Mouse (Mus musculus) forebrain, embryonic 14.5 days (tissue): Measurements from ENCODE around the gene Ikzf3. TPM values are rescaled to one million over a fixed set of nuclear protein-coding genes. Genes with fewer than 3 reads are reported as not detected.

Experiments used
- ATAC-seq: fragments of 200-750 bp; cut with Nextera tagmentation; 2 replicates; pipeline ENCODE4 v1.8.0; 2017; ENCODE audit warnings: mild to moderate bottlenecking, moderate library complexity
- DNase-seq: peaks from one replicate; pipeline ENCODE4 v3.0.0-alpha.2; 2015; ENCODE audit warnings: low spot score
- H3K27ac ChIP-seq: fragments of 300-500 bp; sonication (generic); 2 replicates; pipeline ENCODE4 v1.5.1; 2014; ENCODE audit warnings: low read depth, mild to moderate bottlenecking, control low read depth, low read length, moderate library complexity
- H3K27me3 ChIP-seq: fragments of 300-500 bp; sonication (generic); replicated peaks from 2 replicates; pipeline ENCODE4 v1.6.1; 2014; ENCODE audit warnings: low read length, control low read depth, mixed read lengths; ENCODE audit not compliant: control insufficient read depth, insufficient read depth
- H3K36me3 ChIP-seq: fragments of 300-500 bp; sonication (generic); 2 replicates; pipeline ENCODE4 v1.6.1; 2014; ENCODE audit warnings: low read length, control low read depth; ENCODE audit not compliant: control insufficient read depth, insufficient read depth
- H3K4me1 ChIP-seq: fragments of 300-500 bp; sonication (generic); 2 replicates; pipeline ENCODE4 v1.6.1; 2014; ENCODE audit warnings: antibody characterized with exemption, low read length, control low read depth; ENCODE audit not compliant: control insufficient read depth, insufficient read depth
- H3K4me2 ChIP-seq: fragments of 300-500 bp; sonication (generic); 2 replicates; pipeline ENCODE4 v1.6.1; 2014; ENCODE audit warnings: mild to moderate bottlenecking, control low read depth, low read length
- H3K4me3 ChIP-seq: fragments of 300-500 bp; sonication (generic); 2 replicates; pipeline ENCODE4 v1.5.1; 2014; ENCODE audit warnings: low read depth, low read length, control low read depth
- H3K9ac ChIP-seq: fragments of 300-500 bp; sonication (generic); 2 replicates; pipeline ENCODE4 v1.6.1; 2014; ENCODE audit warnings: mild to moderate bottlenecking, low read length, control low read depth, moderate library complexity
- H3K9me3 ChIP-seq: fragments of 300-500 bp; sonication (generic); replicated peaks from 2 replicates; pipeline ENCODE4 v1.6.1; 2016; ENCODE audit warnings: low read length, control low read depth, mixed read lengths; ENCODE audit not compliant: control insufficient read depth
- WGBS: fragments of 180-500 bp; shearing (Covaris S2); extraction: QIAGEN DNeasy Blood & Tissue Kit; methylation state at CpG from one replicate; pipeline ENCODE4 v1.1.7; 2014; 5-methylcytosine and 5-hydroxymethylcytosine counted together
- polyA plus RNA-seq: library from polyadenylated mRNA; unstranded; fragments of >200 nt; fragmentation: Nextera tagmentation; extraction: Ambion mirVana; gene quantifications from 2 replicates; pipeline ENCODE4 v1.2.1, GENCODE M21; 2014

Gene Ikzf3
- polyA plus RNA-seq, result not detected in 2 replicates

GRCm38 (mm10) chr11:98545711-98546231, at the start of gene Ikzf3:
Ikzf3 (minus strand) TSS chr11:98546031.
- Histone ChIP-seq H3K4me1 (peaks cover 2% of the 10 kb centered on the region; the same call in 1 of the 2 replicates), H3K27ac (no peak within 1 kb of the TSS), H3K9ac (peak within 1 kb of the TSS; percentile 50; the same call in 1 of the 2 replicates), H3K4me3 (peak within 1 kb of the TSS; percentile 36), H3K36me3 (no peaks in the 10 kb centered on the region), H3K9me3 (no peaks in the 10 kb centered on the region), H3K27me3 (peaks cover 67% of the 10 kb centered on the region), H3K4me2 (peak within 1 kb of the TSS; percentile 68)
- ATAC-seq, result no peak
- peak; percentile 54 for DNase-seq
- WGBS, result under 1% methylated on average over 57 of the region's 58 CpGs

GRCm38 (mm10) chr11:98595473-98595872, 49.6 kb upstream of the Ikzf3 start:
- ATAC-seq, result no peak
- H3K36me3 ChIP-seq, result no peaks in the 10 kb centered on the region
- H3K27me3 ChIP-seq, result no peaks in the 10 kb centered on the region
- no peak for DNase-seq
- 83% methylated on average over 10 of the region's 10 CpGs for WGBS
- H3K27ac ChIP-seq, result no peak overlapping the region
- H3K4me2 ChIP-seq, result no peak overlapping the region
- H3K9me3 ChIP-seq, result no peaks in the 10 kb centered on the region
- no peaks in the 10 kb centered on the region for H3K4me1 ChIP-seq
- no peak overlapping the region for H3K9ac ChIP-seq
- H3K4me3 ChIP-seq, result no peak overlapping the region

- Histone ChIP-seq H3K27ac (no peak overlapping the region), H3K4me3 (no peak overlapping the region), H3K9ac (no peak overlapping the region), H3K4me1 (no peaks in the 10 kb centered on the region), H3K36me3 (no peaks in the 10 kb centered on the region), H3K9me3 (no peaks in the 10 kb centered on the region), H3K27me3 (no peaks in the 10 kb centered on the region), H3K4me2 (no peak overlapping the region)
- ATAC-seq, result no peak
- DNase-seq, result no peak
- 84% methylated on average over 6 of the region's 6 CpGs for WGBS
Measured at GRCm38 (mm10) chr11:98595021-98595420, 49.2 kb upstream of the Ikzf3 start.

GRCm38 (mm10) chr11:98590548-98591445, 45.0 kb upstream of the Ikzf3 start:
- Histone ChIP-seq H3K4me1 (peaks cover 18% of the 10 kb centered on the region), H3K4me2 (no peak overlapping the region), H3K9ac (no peak overlapping the region), H3K36me3 (no peaks in the 10 kb centered on the region), H3K27me3 (no peaks in the 10 kb centered on the region), H3K27ac (no peak overlapping the region), H3K9me3 (no peaks in the 10 kb centered on the region), H3K4me3 (no peak overlapping the region)
- WGBS, result 73% methylated on average over 19 of the region's 19 CpGs
- no peak for ATAC-seq
- DNase-seq, result no peak

GRCm38 (mm10) chr11:98589306-98589705, 43.5 kb upstream of the Ikzf3 start:
- H3K4me3 ChIP-seq, result no peak overlapping the region
- no peak overlapping the region for H3K9ac ChIP-seq
- DNase-seq (no peak), ATAC-seq (no peak)
- peaks cover 21% of the 10 kb centered on the region for H3K4me1 ChIP-seq
- 89% methylated on average over 8 of the region's 8 CpGs for WGBS
- H3K4me2 ChIP-seq, result no peak overlapping the region
- H3K27me3 ChIP-seq, result no peaks in the 10 kb centered on the region
- H3K9me3 ChIP-seq, result no peaks in the 10 kb centered on the region
- H3K27ac ChIP-seq, result no peak overlapping the region
- no peaks in the 10 kb centered on the region for H3K36me3 ChIP-seq

GRCm38 (mm10) chr11:98588833-98589281, 43.0 kb upstream of the Ikzf3 start:
- Histone ChIP-seq H3K4me2 (peak overlapping the region; percentile 85; the same call in 1 of the 2 replicates), H3K27me3 (no peaks in the 10 kb centered on the region), H3K27ac (no peak overlapping the region), H3K9ac (no peak overlapping the region), H3K9me3 (no peaks in the 10 kb centered on the region), H3K4me1 (peaks cover 21% of the 10 kb centered on the region), H3K4me3 (0 out of 2 replicates have a peak overlapping the region, but pooled peaks have one; percentile 17), H3K36me3 (no peaks in the 10 kb centered on the region)
- ATAC-seq (no peak), DNase-seq (peak; percentile 33)
- WGBS, result 74% methylated on average over 6 of the region's 6 CpGs

GRCm38 (mm10) chr11:98587684-98588546, 42.1 kb upstream of the Ikzf3 start:
- no peaks in the 10 kb centered on the region for H3K27me3 ChIP-seq
- H3K9me3 ChIP-seq, result no peaks in the 10 kb centered on the region
- DNase-seq (peak; percentile 80), ATAC-seq (peak; percentile 37)
- WGBS, result 4% methylated on average over 20 of the region's 20 CpGs
- H3K36me3 ChIP-seq, result peaks cover 7% of the 10 kb centered on the region
- peak overlapping the region; percentile 87 for H3K9ac ChIP-seq
- H3K4me3 ChIP-seq, result peak overlapping the region; percentile 72
- peak overlapping the region; percentile 85 for H3K4me2 ChIP-seq
- peak overlapping the region; percentile 66 for H3K27ac ChIP-seq
- H3K4me1 ChIP-seq, result peaks cover 21% of the 10 kb centered on the region

- Histone ChIP-seq H3K4me2 (peak within 1 kb of the TSS; percentile 85), H3K4me1 (peaks cover 21% of the 10 kb centered on the region), H3K9ac (peak within 1 kb of the TSS; percentile 87), H3K36me3 (peaks cover 16% of the 10 kb centered on the region), H3K27me3 (no peaks in the 10 kb centered on the region), H3K4me3 (peak within 1 kb of the TSS; percentile 72), H3K27ac (peak within 1 kb of the TSS; percentile 67), H3K9me3 (no peaks in the 10 kb centered on the region)
- peak; percentile 99 for DNase-seq
- ATAC-seq, result peak; percentile 97
- WGBS, result under 1% methylated on average over 49 of the region's 49 CpGs
Measured at GRCm38 (mm10) chr11:98586892-98587563, 41.2 kb upstream of the Ikzf3 start, which contains the start of gene Ormdl3. Ormdl3 (minus strand) TSS chr11:98587368.
